Mouse (Mus musculus): ENCODE data around the gene Tmem14c. TPM values are rescaled to one million over a fixed set of nuclear protein-coding genes. Genes with fewer than 3 reads are reported as not detected.

The Tmem14c gene
- polyA plus RNA-seq (2015; fragmentation: Nextera tagmentation; extraction: Ambion mirVana), result 337 and 344 TPM in 2 replicates

GRCm38 (mm10) chr13:41015829-41016634 is at the start of gene Tmem14c:
Gene Tmem14c, plus strand, starts transcription at chr13:41016292.
- peak within 1 kb of the TSS; percentile 62 for H3K9ac ChIP-seq (ENCODE audit: low read depth, low read length)
- H3K27me3 ChIP-seq (replicated peaks; ENCODE audit: control insufficient read depth, insufficient read depth, low read length), result no peaks in the 10 kb centered on the region
- no peak for TF ChIP-seq CTCF (IDR thresholded peaks at IDR 0.05; ENCODE audit: low read depth)
- peaks cover 6% of the 10 kb centered on the region for H3K4me1 ChIP-seq (replicated peaks; ENCODE audit: control insufficient read depth, insufficient read depth, low read length)
- ATAC-seq, result peak; percentile 96
- peak within 1 kb of the TSS; percentile 59 for H3K4me3 ChIP-seq (ENCODE audit: low read depth, low read length)
- H3K27ac ChIP-seq (ENCODE audit: low read depth, low read length), result peak within 1 kb of the TSS; percentile 91
- H3K4me2 ChIP-seq (replicated peaks; ENCODE audit: low read depth), result peak within 1 kb of the TSS; percentile 61
- H3K9me3 ChIP-seq (ENCODE audit: control insufficient read depth), result no peaks in the 10 kb centered on the region
- peaks cover 44% of the 10 kb centered on the region for H3K36me3 ChIP-seq (ENCODE audit: control insufficient read depth, insufficient read depth)
- WGBS, result under 1% methylated on average over 43 of the region's 43 CpGs

- no peak for ATAC-seq
- H3K4me1 ChIP-seq (replicated peaks; ENCODE audit: control insufficient read depth, insufficient read depth, low read length), result no peaks in the 10 kb centered on the region
Observed at GRCm38 (mm10) chr13:40967609-40968008, 48.5 kb upstream of the Tmem14c start.

GRCm38 (mm10) chr13:40968564-40968963 is 47.5 kb upstream of the Tmem14c start:
- Histone ChIP-seq H3K9ac (ENCODE audit: low read depth, low read length) (no peak overlapping the region), H3K27me3 (replicated peaks; ENCODE audit: control insufficient read depth, insufficient read depth, low read length) (no peaks in the 10 kb centered on the region), H3K4me1 (replicated peaks; ENCODE audit: control insufficient read depth, insufficient read depth, low read length) (no peaks in the 10 kb centered on the region), H3K27ac (ENCODE audit: low read depth, low read length) (no peak overlapping the region), H3K36me3 (ENCODE audit: control insufficient read depth, insufficient read depth) (no peaks in the 10 kb centered on the region), H3K9me3 (ENCODE audit: control insufficient read depth) (no peaks in the 10 kb centered on the region), H3K4me3 (ENCODE audit: low read depth, low read length) (no peak overlapping the region), H3K4me2 (replicated peaks; ENCODE audit: low read depth) (no peak overlapping the region)
- TF ChIP-seq CTCF (IDR thresholded peaks at IDR 0.05; ENCODE audit: low read depth), result no peak
- ATAC-seq, result no peak
- 67% methylated on average over 5 of the region's 5 CpGs for WGBS

More at GRCm38 (mm10) chr13:40967609-40968008, 48.5 kb upstream of the Tmem14c start:
- Histone ChIP-seq H3K4me3 (ENCODE audit: low read depth, low read length) (no peak overlapping the region), H3K9ac (ENCODE audit: low read depth, low read length) (no peak overlapping the region), H3K36me3 (ENCODE audit: control insufficient read depth, insufficient read depth) (no peaks in the 10 kb centered on the region), H3K27ac (ENCODE audit: low read depth, low read length) (no peak overlapping the region), H3K4me2 (replicated peaks; ENCODE audit: low read depth) (no peak overlapping the region), H3K27me3 (replicated peaks; ENCODE audit: control insufficient read depth, insufficient read depth, low read length) (no peaks in the 10 kb centered on the region), H3K9me3 (ENCODE audit: control insufficient read depth) (no peaks in the 10 kb centered on the region)
- no peak for TF ChIP-seq CTCF (IDR thresholded peaks at IDR 0.05; ENCODE audit: low read depth)
- WGBS, result 89% methylated on average over 10 of the region's 10 CpGs

GRCm38 (mm10) chr13:40969761-40970390 is 46.2 kb upstream of the Tmem14c start:
- Histone ChIP-seq H3K4me2 (replicated peaks; ENCODE audit: low read depth) (no peak overlapping the region), H3K27ac (ENCODE audit: low read depth, low read length) (no peak overlapping the region), H3K27me3 (replicated peaks; ENCODE audit: control insufficient read depth, insufficient read depth, low read length) (no peaks in the 10 kb centered on the region), H3K9me3 (ENCODE audit: control insufficient read depth) (no peaks in the 10 kb centered on the region), H3K4me1 (replicated peaks; ENCODE audit: control insufficient read depth, insufficient read depth, low read length) (no peaks in the 10 kb centered on the region), H3K9ac (ENCODE audit: low read depth, low read length) (no peak overlapping the region), H3K36me3 (ENCODE audit: control insufficient read depth, insufficient read depth) (no peaks in the 10 kb centered on the region), H3K4me3 (ENCODE audit: low read depth, low read length) (no peak overlapping the region)
- TF ChIP-seq CTCF (IDR thresholded peaks at IDR 0.05; ENCODE audit: low read depth), result no peak
- ATAC-seq, result no peak
- 83% methylated on average over 4 of the region's 4 CpGs for WGBS

- no peak overlapping the region for H3K4me3 ChIP-seq (ENCODE audit: low read depth, low read length)
- peak; percentile 57 for ATAC-seq
- H3K4me2 ChIP-seq (replicated peaks; ENCODE audit: low read depth), result no peak overlapping the region
- no peaks in the 10 kb centered on the region for H3K27me3 ChIP-seq (replicated peaks; ENCODE audit: control insufficient read depth, insufficient read depth, low read length)
- TF ChIP-seq CTCF (IDR thresholded peaks at IDR 0.05; ENCODE audit: low read depth), result no peak
- WGBS, result 61% methylated on average over 5 of the region's 5 CpGs
- H3K27ac ChIP-seq (ENCODE audit: low read depth, low read length), result no peak overlapping the region
- no peaks in the 10 kb centered on the region for H3K4me1 ChIP-seq (replicated peaks; ENCODE audit: control insufficient read depth, insufficient read depth, low read length)
- H3K9me3 ChIP-seq (ENCODE audit: control insufficient read depth), result no peaks in the 10 kb centered on the region
- H3K9ac ChIP-seq (ENCODE audit: low read depth, low read length), result no peak overlapping the region
- H3K36me3 ChIP-seq (ENCODE audit: control insufficient read depth, insufficient read depth), result no peaks in the 10 kb centered on the region
Observed at GRCm38 (mm10) chr13:40971261-40971660, 44.8 kb upstream of the Tmem14c start.

- no peaks in the 10 kb centered on the region for H3K36me3 ChIP-seq (ENCODE audit: control insufficient read depth, insufficient read depth)
- H3K4me3 ChIP-seq (ENCODE audit: low read depth, low read length), result no peak overlapping the region
- no peak for TF ChIP-seq CTCF (IDR thresholded peaks at IDR 0.05; ENCODE audit: low read depth)
- H3K27ac ChIP-seq (ENCODE audit: low read depth, low read length), result no peak overlapping the region
- no peaks in the 10 kb centered on the region for H3K9me3 ChIP-seq (ENCODE audit: control insufficient read depth)
- H3K4me1 ChIP-seq (replicated peaks; ENCODE audit: control insufficient read depth, insufficient read depth, low read length), result no peaks in the 10 kb centered on the region
- no peak overlapping the region for H3K4me2 ChIP-seq (replicated peaks; ENCODE audit: low read depth)
- no peak overlapping the region for H3K9ac ChIP-seq (ENCODE audit: low read depth, low read length)
- no peaks in the 10 kb centered on the region for H3K27me3 ChIP-seq (replicated peaks; ENCODE audit: control insufficient read depth, insufficient read depth, low read length)
- ATAC-seq, result no peak
- 85% methylated on average over 2 of the region's 2 CpGs for WGBS
Observed at GRCm38 (mm10) chr13:40971831-40972230, 44.3 kb upstream of the Tmem14c start.
